Mouse (Mus musculus): Measurements from ENCODE around the gene Faap100. TPM values are rescaled to one million over a fixed set of nuclear protein-coding genes. Genes with fewer than 3 reads are reported as not detected.
"Not testable (repeated sequence)": the region's sequence is repeated elsewhere in the genome, so short reads cannot be mapped to it uniquely, and the experiment has no call there.

Gene Faap100
- polyA plus RNA-seq, 1 experiment from 2014 or later, result 39.5 TPM

DNA sequence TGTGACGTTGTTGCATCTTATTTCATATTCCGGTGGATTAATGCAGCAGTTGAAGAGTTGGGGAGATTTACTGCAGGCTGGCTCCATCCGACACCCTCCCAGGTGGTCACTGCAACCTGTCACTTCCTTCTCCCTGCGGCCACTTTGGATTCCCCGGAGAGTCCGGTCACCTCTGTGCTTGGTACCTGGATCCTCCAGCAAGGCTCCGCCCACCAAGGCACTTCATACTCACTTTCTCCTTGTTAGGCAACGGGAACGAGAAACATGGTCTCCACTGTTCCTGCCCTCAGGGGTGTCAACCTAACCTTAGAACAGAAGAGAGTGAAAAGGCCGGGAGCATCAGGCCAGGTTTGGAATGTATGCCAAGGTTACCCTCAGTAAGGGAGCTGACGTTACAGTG lies 27.9 kb downstream of the Faap100 start:
- Histone ChIP-seq H3K9me3 (ENCODE audit: control insufficient read depth, low read length) (no peaks in the 10 kb centered on the region), H3K4me2 (ENCODE audit: low read depth) (peak overlapping the region; percentile 96), H3K9ac (ENCODE audit: low read length) (peak overlapping the region; percentile 100), H3K36me3 (ENCODE audit: control insufficient read depth, insufficient read depth, low read length) (0 out of 2 replicates have a peak, but pooled peaks cover 2% of the 10 kb centered on the region), H3K27me3 (ENCODE audit: control insufficient read depth, insufficient read depth, low read length) (no peaks in the 10 kb centered on the region), H3K4me1 (ENCODE audit: control insufficient read depth, insufficient read depth, low read length) (peaks cover 28% of the 10 kb centered on the region), H3K27ac (ENCODE audit: low read depth, low read length) (peak overlapping the region; percentile 99), H3K4me3 (ENCODE audit: low read depth, low read length) (peak overlapping the region; percentile 100)
- WGBS, result 23% methylated on average over 11 of the region's 11 CpGs
- no peak for ATAC-seq (ENCODE audit: insufficient read depth, low FRiP score, low TSS enrichment)
- peak; percentile 40 for DNase-seq (ENCODE audit: low spot score)

DNA sequence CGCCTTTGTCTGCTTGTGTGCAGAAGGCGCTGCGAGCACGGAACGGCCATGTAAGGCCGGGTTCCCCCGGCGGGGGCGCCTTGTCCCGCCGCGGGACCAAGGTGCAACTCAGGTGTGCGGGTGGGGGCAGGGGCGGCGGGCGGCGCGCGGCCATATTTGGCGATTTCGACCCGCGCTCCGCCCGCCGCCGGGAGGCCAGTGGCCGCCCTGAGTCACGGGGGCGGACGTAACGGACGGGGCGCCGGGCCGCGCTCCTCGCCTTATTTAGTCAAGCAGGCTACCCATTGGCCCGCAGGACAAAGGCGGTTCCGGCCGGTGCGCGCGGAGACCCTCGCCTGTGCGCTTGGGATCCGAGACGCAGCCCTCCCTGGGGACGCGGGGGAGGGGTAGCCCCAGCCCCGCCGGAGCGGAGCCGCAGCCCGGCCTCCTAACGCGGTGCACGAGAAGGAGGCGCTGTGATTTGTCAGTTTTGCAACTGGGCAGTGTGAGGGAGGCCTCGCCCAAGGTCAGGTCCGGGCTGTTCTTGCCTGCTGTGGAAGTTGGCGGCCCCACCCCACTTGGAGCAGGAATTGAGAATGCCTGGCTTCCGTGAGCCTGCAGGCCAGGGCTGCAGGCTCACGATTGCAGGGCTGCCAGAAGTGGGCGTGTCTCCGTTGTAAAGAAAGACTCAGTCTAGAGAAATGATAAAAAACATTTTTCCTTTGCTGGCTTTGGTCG lies 28.4 kb downstream of the Faap100 start:
- Histone ChIP-seq H3K4me2 (ENCODE audit: low read depth) (peak overlapping the region; percentile 96), H3K27ac (ENCODE audit: low read depth, low read length) (peak overlapping the region; percentile 99), H3K4me1 (ENCODE audit: control insufficient read depth, insufficient read depth, low read length) (peaks cover 28% of the 10 kb centered on the region), H3K4me3 (ENCODE audit: low read depth, low read length) (peak overlapping the region; percentile 100), H3K27me3 (ENCODE audit: control insufficient read depth, insufficient read depth, low read length) (no peaks in the 10 kb centered on the region), H3K9ac (ENCODE audit: low read length) (peak overlapping the region; percentile 100), H3K36me3 (ENCODE audit: control insufficient read depth, insufficient read depth, low read length) (0 out of 2 replicates have a peak, but pooled peaks cover 2% of the 10 kb centered on the region), H3K9me3 (ENCODE audit: control insufficient read depth, low read length) (no peaks in the 10 kb centered on the region)
- DNase-seq (ENCODE audit: low spot score) (peak; percentile 97), ATAC-seq (ENCODE audit: insufficient read depth, low FRiP score, low TSS enrichment) (peak; percentile 59)
- WGBS, result under 1% methylated on average over 67 of the region's 68 CpGs

DNA sequence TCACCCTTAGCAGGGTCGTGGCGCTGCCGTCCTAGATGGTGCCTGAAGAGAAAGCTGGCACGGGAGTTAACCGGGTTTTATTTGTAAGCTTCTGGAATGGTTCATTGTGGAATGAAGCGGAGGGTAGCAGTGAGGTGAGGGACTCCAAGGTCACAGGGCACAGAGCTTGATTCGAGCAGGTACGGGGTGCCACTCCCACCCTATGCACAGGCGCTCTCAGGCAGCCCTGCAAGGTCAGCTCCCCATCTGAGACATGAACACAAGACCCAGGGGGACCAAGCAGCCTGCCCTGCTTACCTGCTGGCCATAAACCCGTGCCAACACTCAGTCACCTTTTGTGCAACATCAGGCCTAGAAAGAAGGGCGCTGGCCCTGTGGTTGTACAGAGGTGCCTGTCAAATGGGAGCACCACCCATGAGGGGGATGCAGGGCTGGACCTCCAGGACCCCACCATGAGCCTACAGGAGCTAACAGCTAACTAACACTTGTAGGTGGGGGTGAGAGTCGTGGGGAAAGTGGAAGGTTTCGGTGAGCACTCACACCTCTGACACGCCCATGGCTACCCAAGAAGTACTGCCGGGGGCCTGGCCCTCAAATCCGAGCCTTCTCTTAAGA lies 29.1 kb downstream of the Faap100 start:
- Histone ChIP-seq H3K36me3 (ENCODE audit: control insufficient read depth, insufficient read depth, low read length) (0 out of 2 replicates have a peak, but pooled peaks cover 2% of the 10 kb centered on the region), H3K27ac (ENCODE audit: low read depth, low read length) (peak overlapping the region; percentile 99), H3K4me1 (ENCODE audit: control insufficient read depth, insufficient read depth, low read length) (peaks cover 28% of the 10 kb centered on the region)

DNA sequence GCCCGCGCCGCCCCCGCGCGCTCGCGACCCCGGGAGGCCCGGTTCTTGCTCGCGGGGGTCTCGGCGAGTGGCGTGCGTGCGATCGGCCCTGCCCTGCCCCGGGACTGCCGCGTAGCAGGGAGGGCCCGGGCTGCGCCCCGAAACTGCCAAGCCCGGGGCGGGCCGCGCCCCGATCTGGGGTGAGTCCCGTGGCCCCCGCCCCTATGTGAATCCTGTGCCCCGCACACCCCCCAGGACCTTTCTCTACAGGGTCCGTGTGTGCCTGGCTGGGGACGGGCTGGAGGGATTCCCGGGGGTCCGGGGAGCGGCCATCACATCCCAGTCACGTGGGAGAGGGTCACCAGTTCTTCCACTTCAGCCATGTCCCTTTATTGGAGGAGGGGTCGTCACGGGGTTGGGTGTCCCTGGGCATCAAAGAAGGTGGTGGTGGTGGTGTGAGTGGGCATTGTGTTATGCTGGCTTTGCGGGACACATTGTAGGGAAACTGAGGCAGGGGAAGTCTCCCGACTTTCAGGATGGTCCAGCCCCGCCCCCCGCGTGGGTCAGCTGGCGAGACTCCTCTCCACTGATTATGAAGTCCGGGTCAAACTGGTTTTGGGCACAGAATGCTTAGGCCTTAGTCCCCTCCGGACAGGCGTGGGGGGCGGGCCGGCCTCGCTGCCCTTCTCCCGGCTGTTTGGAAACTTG lies 29.7 kb downstream of the Faap100 start:
- H3K4me1 ChIP-seq (ENCODE audit: control insufficient read depth, insufficient read depth, low read length), result peaks cover 28% of the 10 kb centered on the region

More for the DNA sequence above, 29.1 kb downstream of the Faap100 start:
- WGBS, result 5% methylated on average over 16 of the region's 16 CpGs
- Histone ChIP-seq H3K9me3 (ENCODE audit: control insufficient read depth, low read length) (no peaks in the 10 kb centered on the region), H3K4me3 (ENCODE audit: low read depth, low read length) (peak overlapping the region; percentile 100), H3K9ac (ENCODE audit: low read length) (peak overlapping the region; percentile 100), H3K4me2 (ENCODE audit: low read depth) (peak overlapping the region; percentile 96), H3K27me3 (ENCODE audit: control insufficient read depth, insufficient read depth, low read length) (no peaks in the 10 kb centered on the region)
- no peak for DNase-seq (ENCODE audit: low spot score)
- peak; percentile 17; the same call in 1 of the 2 replicates for ATAC-seq (ENCODE audit: insufficient read depth, low FRiP score, low TSS enrichment)

DNA sequence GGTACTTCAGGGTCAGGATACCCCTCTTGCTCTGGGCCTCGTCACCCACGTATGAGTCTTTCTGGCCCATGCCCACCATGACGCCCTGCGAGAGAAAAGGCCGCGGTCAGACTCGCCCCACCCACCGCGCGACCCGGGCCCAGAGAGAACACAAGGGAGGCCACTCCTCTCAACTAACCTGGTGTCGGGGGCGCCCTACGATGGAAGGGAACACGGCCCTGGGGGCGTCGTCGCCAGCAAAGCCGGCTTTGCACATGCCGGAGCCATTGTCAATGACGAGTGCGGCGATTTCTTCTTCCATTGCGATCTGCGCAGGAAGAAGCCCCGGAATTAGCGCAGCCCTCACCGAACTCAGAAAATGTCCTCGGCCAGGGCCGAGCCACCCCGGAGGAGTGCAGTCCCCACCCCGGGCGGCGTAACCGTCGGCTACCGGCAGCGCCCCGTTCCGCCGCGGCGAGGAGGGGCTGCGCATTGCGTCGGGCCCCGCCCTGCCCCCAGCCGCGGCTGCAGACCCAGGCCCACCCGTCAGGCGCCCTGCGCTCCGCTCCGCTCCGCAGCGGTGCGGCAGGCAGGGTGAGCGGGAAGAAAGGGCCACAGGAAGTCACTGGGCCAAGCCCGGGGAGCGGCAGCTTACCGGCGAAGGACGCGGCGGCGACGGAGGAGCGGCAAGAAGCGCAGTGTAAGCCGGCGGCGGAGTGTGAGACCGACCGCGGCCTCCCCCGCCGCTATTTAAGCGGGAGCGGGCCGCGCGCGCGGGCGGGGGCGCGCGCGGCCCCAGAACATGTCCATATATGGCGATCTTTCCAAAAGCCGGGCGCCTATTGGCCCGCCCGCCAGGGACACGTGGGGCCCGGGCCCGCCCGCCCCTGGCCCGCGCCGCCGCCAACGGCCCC lies 30.5 kb downstream of the Faap100 start, which contains the start of gene Actg1:
Gene Actg1 (minus strand): TSS at position 752 of the 893 bp plus-strand sequence.
- ATAC-seq (ENCODE audit: insufficient read depth, low FRiP score, low TSS enrichment) (peak; percentile 71), DNase-seq (ENCODE audit: low spot score) (peak; percentile 93)
- Histone ChIP-seq H3K4me3 (ENCODE audit: low read depth, low read length) (peak within 1 kb of the TSS; percentile 100), H3K4me2 (ENCODE audit: low read depth) (peak within 1 kb of the TSS; percentile 96), H3K9me3 (ENCODE audit: control insufficient read depth, low read length) (no peaks in the 10 kb centered on the region), H3K36me3 (ENCODE audit: control insufficient read depth, insufficient read depth, low read length) (0 out of 2 replicates have a peak, but pooled peaks cover 2% of the 10 kb centered on the region), H3K9ac (ENCODE audit: low read length) (peak within 1 kb of the TSS; percentile 100), H3K27me3 (ENCODE audit: control insufficient read depth, insufficient read depth, low read length) (no peaks in the 10 kb centered on the region), H3K4me1 (ENCODE audit: control insufficient read depth, insufficient read depth, low read length) (peaks cover 24% of the 10 kb centered on the region), H3K27ac (ENCODE audit: low read depth, low read length) (peak within 1 kb of the TSS; percentile 99)
- under 1% methylated on average over 63 of the region's 103 CpGs for WGBS

More for the DNA sequence above, 29.7 kb downstream of the Faap100 start:
- no peaks in the 10 kb centered on the region for H3K9me3 ChIP-seq (ENCODE audit: control insufficient read depth, low read length)
- H3K27ac ChIP-seq (ENCODE audit: low read depth, low read length), result peak overlapping the region; percentile 99
- H3K27me3 ChIP-seq (ENCODE audit: control insufficient read depth, insufficient read depth, low read length), result no peaks in the 10 kb centered on the region
- H3K4me2 ChIP-seq (ENCODE audit: low read depth), result peak overlapping the region; percentile 96
- peak overlapping the region; percentile 100 for H3K4me3 ChIP-seq (ENCODE audit: low read depth, low read length)
- H3K9ac ChIP-seq (ENCODE audit: low read length), result peak overlapping the region; percentile 100
- peak; percentile 81 for DNase-seq (ENCODE audit: low spot score)
- 0 out of 2 replicates have a peak, but pooled peaks cover 2% of the 10 kb centered on the region for H3K36me3 ChIP-seq (ENCODE audit: control insufficient read depth, insufficient read depth, low read length)
- 1% methylated on average over 47 of the region's 53 CpGs for WGBS
- peak; percentile 40 for ATAC-seq (ENCODE audit: insufficient read depth, low FRiP score, low TSS enrichment)

DNA sequence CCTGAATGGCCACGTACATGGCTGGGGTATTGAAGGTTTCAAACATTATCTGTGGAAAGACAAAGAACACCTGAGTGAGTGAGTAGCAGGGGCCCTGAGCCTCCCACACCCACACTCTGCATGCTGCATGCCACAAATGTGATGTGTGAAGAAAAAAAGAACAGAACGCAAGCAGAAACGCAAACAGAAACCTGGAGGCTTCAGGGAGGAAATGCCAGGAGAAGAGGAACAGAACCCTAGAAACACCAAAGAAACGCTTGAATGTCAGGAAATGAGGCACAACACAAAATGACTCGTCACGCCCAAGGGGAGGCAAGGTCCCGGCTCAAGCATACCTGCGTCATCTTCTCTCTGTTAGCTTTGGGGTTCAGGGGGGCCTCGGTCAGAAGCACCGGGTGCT lies 31.3 kb downstream of the Faap100 start:
- peak overlapping the region; percentile 96 for H3K4me2 ChIP-seq (ENCODE audit: low read depth)
- H3K27me3 ChIP-seq (ENCODE audit: control insufficient read depth, insufficient read depth, low read length), result no peaks in the 10 kb centered on the region
- WGBS, result 11% methylated on average over 10 of the region's 10 CpGs
- peaks cover 18% of the 10 kb centered on the region for H3K4me1 ChIP-seq (ENCODE audit: control insufficient read depth, insufficient read depth, low read length)
- DNase-seq (ENCODE audit: low spot score), result peak; percentile 22
- 0 out of 2 replicates have a peak, but pooled peaks cover 2% of the 10 kb centered on the region for H3K36me3 ChIP-seq (ENCODE audit: control insufficient read depth, insufficient read depth, low read length)
- H3K9me3 ChIP-seq (ENCODE audit: control insufficient read depth, low read length), result no peaks in the 10 kb centered on the region
- peak overlapping the region; percentile 100 for H3K4me3 ChIP-seq (ENCODE audit: low read depth, low read length)
- peak overlapping the region; percentile 100 for H3K9ac ChIP-seq (ENCODE audit: low read length)
- no peak for ATAC-seq (ENCODE audit: insufficient read depth, low FRiP score, low TSS enrichment)
- peak overlapping the region; percentile 99 for H3K27ac ChIP-seq (ENCODE audit: low read depth, low read length)

DNA sequence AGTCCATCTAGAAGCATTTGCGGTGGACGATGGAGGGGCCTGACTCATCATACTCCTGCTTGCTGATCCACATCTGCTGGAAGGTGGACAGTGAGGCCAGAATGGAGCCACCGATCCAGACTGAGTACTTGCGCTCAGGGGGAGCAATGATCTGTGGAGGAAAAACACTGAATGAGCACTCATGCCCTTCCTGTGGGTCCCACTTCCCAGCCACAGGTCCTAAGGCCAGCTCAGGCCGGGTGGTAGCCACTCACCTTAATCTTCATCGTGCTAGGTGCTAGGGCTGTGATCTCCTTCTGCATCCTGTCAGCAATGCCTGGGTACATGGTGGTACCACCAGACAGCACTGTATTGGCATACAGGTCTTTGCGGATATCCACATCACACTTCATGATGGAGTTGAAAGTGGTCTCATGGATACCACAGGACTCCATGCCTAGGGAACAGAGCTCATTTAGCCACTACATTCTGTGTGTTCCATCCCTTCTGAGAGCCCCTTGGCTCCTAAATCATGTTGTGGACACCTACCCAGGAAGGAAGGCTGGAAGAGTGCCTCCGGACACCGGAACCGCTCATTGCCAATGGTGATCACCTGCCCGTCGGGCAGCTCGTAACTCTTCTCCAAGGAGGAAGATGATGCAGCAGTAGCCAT lies 32.1 kb downstream of the Faap100 start:
- not testable (repeated sequence) for H3K9me3 ChIP-seq (ENCODE audit: control insufficient read depth, low read length); ATAC-seq (ENCODE audit: insufficient read depth, low FRiP score, low TSS enrichment); H3K27ac ChIP-seq (ENCODE audit: low read depth, low read length); H3K36me3 ChIP-seq (ENCODE audit: control insufficient read depth, insufficient read depth, low read length); H3K27me3 ChIP-seq (ENCODE audit: control insufficient read depth, insufficient read depth, low read length)
- H3K9ac ChIP-seq (ENCODE audit: low read length), result peak overlapping the region; percentile 50
- H3K4me3 ChIP-seq (ENCODE audit: low read depth, low read length), result peak overlapping the region; percentile 38
- WGBS, result 69% methylated on average over 8 of the region's 13 CpGs
- peaks cover 14% of the 10 kb centered on the region for H3K4me1 ChIP-seq (ENCODE audit: control insufficient read depth, insufficient read depth, low read length)
- peak; percentile 9 for DNase-seq (ENCODE audit: low spot score)
- H3K4me2 ChIP-seq (ENCODE audit: low read depth), result peak overlapping the region; percentile 47

Data from neural tube, embryonic 11.5 days (tissue).